Mouse (Mus musculus) ES-Bruce4 (cell line): Measurements from ENCODE around the gene Frmd4a.

ENCODE experiments used
- CTCF ChIP-seq: IDR thresholded peaks from one replicate; pipeline ENCODE4 v1.8.1; 2011; ENCODE audit warnings: low read depth, low read length
- EP300 ChIP-seq: IDR thresholded peaks from 2 replicates; pipeline ENCODE4 v1.6.1; 2011; ENCODE audit warnings: low read depth, low read length; ENCODE audit not compliant: insufficient read depth
- POLR2A ChIP-seq: IDR thresholded peaks from one replicate; pipeline ENCODE4 v1.8.1; 2011; ENCODE audit warnings: low read length; ENCODE audit not compliant: insufficient read depth

GRCm38 (mm10) chr2:4346232-4346631 lies 328.7 kb downstream of the Frmd4a start:
- no peak for TF ChIP-seq POLR2A
- TF ChIP-seq CTCF, result no peak
- TF ChIP-seq EP300, result no peak
